Mouse (Mus musculus) G1E (cell line): ENCODE data around the gene Rragd. TPM values are rescaled to one million over a fixed set of nuclear protein-coding genes. Genes with fewer than 3 reads are reported as not detected.

Experiments used
- ATAC-seq: 2 replicates; pipeline ENCODE4 v1.8.0; 2016; ENCODE audit warnings: mild to moderate bottlenecking; ENCODE audit not compliant: insufficient number of reproducible peaks, poor library complexity, low FRiP score, severe bottlenecking; ENCODE audit errors: extremely low read depth
- DNase-seq: peaks from one replicate; pipeline ENCODE4 v3.0.0; 2012; ENCODE audit warnings: low spot score
- H3K27me3 ChIP-seq: 2 replicates; pipeline ENCODE4 v1.6.1; 2012; ENCODE audit warnings: mild to moderate bottlenecking, low read length, inconsistent platforms; ENCODE audit not compliant: insufficient read depth
- H3K36me3 ChIP-seq: replicated peaks from 2 replicates; pipeline ENCODE3; 2012; ENCODE audit warnings: mild to moderate bottlenecking, inconsistent platforms
- H3K4me1 ChIP-seq: 2 replicates; pipeline ENCODE4 v1.6.1; 2012; ENCODE audit warnings: low read depth, low read length, inconsistent platforms, mixed read lengths; ENCODE audit not compliant: insufficient read depth
- H3K4me3 ChIP-seq: 2 replicates; pipeline ENCODE4 v1.5.1; 2012; ENCODE audit warnings: low read depth, mild to moderate bottlenecking, inconsistent platforms, low read length, moderate library complexity, mixed read lengths
- H3K9me3 ChIP-seq: replicated peaks from 2 replicates; pipeline ENCODE4 v1.6.1; 2012; ENCODE audit warnings: inconsistent platforms
- CTCF ChIP-seq: IDR thresholded peaks from 2 replicates; pipeline ENCODE4 v1.5.1; 2012; ENCODE audit warnings: low read depth, low read length, inconsistent platforms, mixed read lengths
- GATA1 ChIP-seq: IDR thresholded peaks from 2 replicates; pipeline ENCODE4 v1.6.1; 2012; ENCODE audit warnings: borderline replicate concordance, low read length, inconsistent platforms, mixed read lengths
- GATA2 ChIP-seq: IDR thresholded peaks from 2 replicates; pipeline ENCODE4 v1.6.1; 2012; ENCODE audit warnings: low read depth, low read length, inconsistent platforms, borderline replicate concordance
- POLR2AphosphoS5 ChIP-seq: IDR thresholded peaks from 2 replicates; pipeline ENCODE4 v1.6.1; 2012; ENCODE audit warnings: low read depth, low read length, inconsistent platforms; ENCODE audit not compliant: insufficient replicate concordance
- TAL1 ChIP-seq: conservative IDR thresholded peaks from 2 replicates; pipeline ENCODE4 v1.6.1; 2012; ENCODE audit warnings: low read depth, low read length, inconsistent platforms, mixed read lengths
- polyA plus RNA-seq: library from polyadenylated mRNA; stranded (reverse); fragments of >175 nt; gene quantifications from 2 replicates; pipeline ENCODE4 v1.2.3, GENCODE M21; 2012
- total RNA-seq, 2 experiments: library from RNA; stranded (forward) in 1 of 2; stranded (reverse) in 1 of 2; fragments of 200-1000 nt in 1 of 2; fragments of >200 nt in 1 of 2; fragmentation: Nextera tagmentation in 1 of 2; gene quantifications; 2 replicates each; pipeline ENCODE4 v1.2.3; 2014 to 2017

The Rragd gene
- total and polyA plus RNA-seq, 3 experiments = 0.49 to 44.3 (median 6.9) TPM

DNA sequence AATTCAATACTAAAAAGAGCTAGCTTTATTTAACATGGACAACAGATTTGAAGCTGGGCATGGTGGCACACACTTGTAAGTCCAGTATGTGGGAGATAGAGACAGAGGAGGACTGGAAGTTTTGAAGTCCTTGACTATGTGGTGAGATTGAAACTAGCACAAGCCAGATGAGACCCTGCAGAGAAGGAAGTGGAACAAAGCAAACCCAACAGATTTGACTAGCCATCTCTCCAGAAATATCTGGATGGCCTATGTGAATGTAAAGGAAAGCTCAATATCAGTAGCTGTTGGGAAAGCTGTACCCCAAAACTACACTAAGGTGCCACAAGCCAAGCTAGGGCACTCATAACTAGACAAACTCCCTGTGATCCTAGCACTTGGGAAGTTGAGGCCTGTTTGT is 71.6 kb downstream of the Rragd start:
- peaks cover 40% of the 10 kb centered on the region for H3K36me3 ChIP-seq
- H3K9me3 ChIP-seq = no peaks in the 10 kb centered on the region
- DNase-seq (no peak), ATAC-seq (no peak)
- H3K27me3 ChIP-seq = no peaks in the 10 kb centered on the region
- H3K4me1 ChIP-seq = no peaks in the 10 kb centered on the region
- TF ChIP-seq GATA2 = no peak
- TF ChIP-seq TAL1 = no peak
- TF ChIP-seq POLR2AphosphoS5 = no peak
- TF ChIP-seq CTCF = no peak
- TF ChIP-seq GATA1 = no peak
- H3K4me3 ChIP-seq = no peak overlapping the region

DNA sequence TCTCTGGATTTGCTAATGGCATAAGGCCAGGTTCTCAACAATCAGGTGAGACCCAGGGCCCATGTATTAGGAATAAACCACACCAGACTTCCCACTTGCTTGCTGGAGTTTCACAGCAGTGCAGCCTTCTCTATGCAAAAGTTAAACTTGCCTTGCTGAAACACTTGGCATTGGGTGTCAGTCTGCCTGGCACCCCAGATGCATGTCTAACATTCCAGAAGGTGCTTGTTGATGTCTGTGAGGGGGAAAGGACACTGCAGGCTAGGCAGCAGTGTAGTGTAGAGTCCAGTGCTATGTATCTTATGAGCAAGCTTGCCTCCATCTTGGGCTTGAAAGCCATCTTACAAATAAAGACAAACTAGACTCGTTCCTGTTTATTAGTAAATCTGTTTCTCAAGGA is 73.5 kb downstream of the Rragd start:
- no peak for TF ChIP-seq GATA2
- no peak for TF ChIP-seq POLR2AphosphoS5
- TF ChIP-seq GATA1 = no peak
- no peak for TF ChIP-seq CTCF
- no peak for TF ChIP-seq TAL1
- no peak for ATAC-seq
- Histone ChIP-seq H3K9me3 (no peaks in the 10 kb centered on the region), H3K4me1 (no peaks in the 10 kb centered on the region), H3K4me3 (no peak overlapping the region), H3K27me3 (no peaks in the 10 kb centered on the region), H3K36me3 (peaks cover 27% of the 10 kb centered on the region)
- DNase-seq = no peak

DNA sequence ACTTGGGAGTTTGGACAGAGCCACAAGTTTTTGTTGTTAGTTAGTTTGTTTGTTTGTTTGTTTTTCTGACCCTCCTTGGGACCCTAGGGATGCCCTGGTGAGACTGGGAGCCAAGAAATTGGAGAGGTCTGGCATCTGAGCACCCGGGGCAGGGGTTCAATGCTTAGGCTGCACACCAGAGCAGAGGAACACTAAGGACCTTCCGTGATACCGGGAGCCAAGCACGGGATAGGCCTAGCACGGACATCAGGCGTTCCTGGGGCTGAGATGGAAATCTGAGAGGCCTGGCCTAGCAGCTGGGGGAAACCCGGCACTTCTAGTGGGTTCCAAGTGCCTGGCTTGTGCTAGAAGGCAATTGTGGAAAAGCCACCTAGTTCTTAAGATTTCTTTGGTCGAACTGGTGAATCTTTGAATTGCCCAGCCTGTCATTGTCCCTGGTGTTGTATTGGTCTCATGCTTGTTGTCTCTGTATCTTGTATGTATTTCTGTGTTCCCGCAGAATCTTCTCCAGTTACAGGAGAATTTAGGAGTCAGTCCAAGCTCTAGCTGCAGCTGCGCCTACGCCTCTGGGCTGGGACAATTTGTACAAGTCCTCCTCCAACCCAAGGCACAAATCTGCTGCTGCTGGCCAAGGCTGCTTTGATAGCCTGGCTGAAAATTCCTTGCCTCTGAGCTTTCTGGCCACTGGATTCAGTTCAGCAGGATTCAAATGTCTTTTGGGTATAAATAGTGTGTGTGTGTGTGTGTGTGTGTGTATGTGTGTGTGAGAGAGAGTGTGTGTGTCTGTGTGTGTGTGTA is 75.3 kb downstream of the Rragd start:
- DNase-seq = no peak
- TF ChIP-seq GATA1 = no peak
- no peak for TF ChIP-seq GATA2
- TF ChIP-seq TAL1 = no peak
- no peak for TF ChIP-seq POLR2AphosphoS5
- no peak for TF ChIP-seq CTCF
- H3K4me1 ChIP-seq = no peaks in the 10 kb centered on the region
- peaks cover 10% of the 10 kb centered on the region for H3K36me3 ChIP-seq
- H3K4me3 ChIP-seq = no peak overlapping the region
- ATAC-seq = no peak
- peaks cover 5% of the 10 kb centered on the region; the same call in 1 of the 2 replicates for H3K27me3 ChIP-seq
- no peaks in the 10 kb centered on the region for H3K9me3 ChIP-seq

DNA sequence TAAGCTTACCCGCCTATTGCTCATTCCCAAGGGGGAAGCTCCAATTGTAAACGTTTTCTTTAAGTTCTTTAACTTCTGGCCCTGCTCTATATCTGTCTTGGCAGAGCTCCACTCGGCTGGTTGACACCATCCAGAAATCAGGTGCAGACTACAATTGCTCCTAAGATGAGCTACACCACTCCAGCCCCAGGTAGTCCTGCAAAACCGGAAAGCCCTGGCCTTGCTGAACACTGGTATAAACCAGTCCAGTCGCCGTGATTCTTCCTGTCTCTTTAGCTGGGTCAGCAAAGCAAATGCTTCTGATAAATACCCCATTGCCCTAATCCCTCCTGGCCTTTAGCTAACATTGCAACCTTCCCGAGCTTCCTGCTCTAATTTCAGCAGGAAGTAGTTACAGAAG is 78.3 kb downstream of the Rragd start:
- Histone ChIP-seq H3K27me3 (peaks cover 7% of the 10 kb centered on the region), H3K4me3 (no peak overlapping the region), H3K4me1 (no peaks in the 10 kb centered on the region), H3K9me3 (no peaks in the 10 kb centered on the region), H3K36me3 (no peaks in the 10 kb centered on the region)
- TF ChIP-seq POLR2AphosphoS5 (no peak), CTCF (no peak), GATA1 (no peak), TAL1 (no peak), GATA2 (no peak)
- ATAC-seq = no peak
- no peak for DNase-seq

DNA sequence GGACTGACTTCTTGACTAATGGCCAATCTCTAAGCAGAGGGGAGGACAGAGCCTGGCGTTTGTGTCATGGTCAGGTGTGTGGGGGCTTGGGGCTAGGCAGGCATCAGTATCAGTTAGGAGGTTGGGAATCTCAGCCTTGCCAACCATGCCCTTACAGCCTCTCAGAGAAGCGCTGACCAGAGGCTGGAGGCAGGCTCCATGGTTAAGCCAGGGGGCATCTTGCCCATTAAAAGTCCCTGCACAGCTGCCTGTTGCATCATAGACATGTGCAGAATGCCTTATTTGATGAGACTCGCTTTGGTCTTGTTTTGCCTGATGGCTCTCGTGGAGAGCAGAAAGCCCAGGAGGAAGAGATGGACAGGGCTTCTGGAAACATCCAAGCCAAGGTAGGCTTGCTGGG is 80.1 kb downstream of the Rragd start, which contains the start of gene Gabrr2:
TSS of gene Gabrr2 (plus strand) at position 19 of the 400 bp plus-strand sequence.
- no peak for DNase-seq
- no peak for ATAC-seq
- H3K4me1 ChIP-seq = no peaks in the 10 kb centered on the region
- H3K4me3 ChIP-seq = no peak within 1 kb of the TSS
- no peaks in the 10 kb centered on the region for H3K36me3 ChIP-seq
- TF ChIP-seq TAL1 (no peak), GATA1 (no peak), CTCF (no peak), GATA2 (no peak), POLR2AphosphoS5 (no peak)
- H3K27me3 ChIP-seq = peaks cover 11% of the 10 kb centered on the region
- no peaks in the 10 kb centered on the region for H3K9me3 ChIP-seq

DNA sequence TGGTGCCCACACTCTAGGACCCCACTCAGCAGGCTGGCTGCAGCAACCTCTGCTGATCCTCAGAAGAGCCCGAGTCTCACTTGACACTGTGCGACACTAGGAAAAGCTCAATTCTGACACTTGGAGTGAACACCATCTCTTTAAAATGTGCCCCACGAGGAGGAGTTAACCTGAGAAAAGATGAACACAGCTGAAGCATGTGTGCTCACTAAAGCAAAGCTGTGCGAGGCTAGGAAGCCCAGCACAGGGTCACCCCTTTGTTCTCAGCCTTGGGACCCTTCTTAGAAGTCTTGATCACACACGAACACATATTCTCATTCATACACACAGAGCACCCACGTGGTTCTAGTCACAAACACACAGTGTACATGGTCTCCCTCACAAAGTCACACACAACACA is 82.1 kb downstream of the Rragd start:
- H3K4me3 ChIP-seq = no peak overlapping the region
- DNase-seq (no peak), ATAC-seq (no peak)
- H3K4me1 ChIP-seq = no peaks in the 10 kb centered on the region
- TF ChIP-seq CTCF (no peak), POLR2AphosphoS5 (no peak), TAL1 (no peak), GATA2 (no peak), GATA1 (no peak)
- no peaks in the 10 kb centered on the region for H3K9me3 ChIP-seq
- H3K36me3 ChIP-seq = no peaks in the 10 kb centered on the region
- H3K27me3 ChIP-seq = peaks cover 11% of the 10 kb centered on the region
